Comparison of ENCODE assay signal across 28 mouse cellular contexts in the genomic region with DNA sequence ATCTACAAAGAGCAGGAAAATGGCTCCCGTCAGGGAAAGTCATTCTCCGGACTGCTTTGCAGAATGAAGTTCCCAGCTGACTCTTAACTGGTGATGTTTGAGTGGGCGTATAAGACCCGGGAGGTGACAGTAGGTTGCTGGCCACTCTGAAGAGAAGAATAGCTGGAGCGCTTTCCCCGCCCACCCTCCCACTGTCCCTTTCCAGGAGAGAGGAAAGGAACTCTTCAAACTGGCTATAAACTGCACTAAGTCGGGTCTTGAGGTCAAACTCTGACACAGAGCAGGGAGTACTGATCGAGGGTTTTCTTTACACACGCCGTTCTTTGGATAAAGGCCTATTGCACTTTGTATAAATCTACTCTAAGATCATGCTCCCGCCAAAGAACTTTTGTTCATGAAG.
"Had no signal": no experiment of that assay in that cellular context is flagged by ENCODE, and none has a peak within 500 bp of the region (broad histone marks: within the 10 kb centered on the region; RNA-seq: fewer than 3 reads in every experiment).

No protein-coding gene starts in this region.

- H3K27me3 ChIP-seq: embryonic facial prominence, embryonic 12.5 days; embryonic facial prominence, embryonic 13.5 days; embryonic facial prominence, embryonic 15.5 days; forebrain, embryonic 12.5 days; forebrain, embryonic 13.5 days; forebrain, embryonic 15.5 days had no signal

- H3K4me2 ChIP-seq: embryonic facial prominence, embryonic 12.5 days; embryonic facial prominence, embryonic 13.5 days; embryonic facial prominence, embryonic 15.5 days; forebrain, embryonic 12.5 days; forebrain, embryonic 13.5 days; forebrain, embryonic 15.5 days had no signal

- H3K9ac ChIP-seq: embryonic facial prominence, embryonic 12.5 days; embryonic facial prominence, embryonic 13.5 days; embryonic facial prominence, embryonic 15.5 days; forebrain, embryonic 12.5 days; forebrain, embryonic 13.5 days; forebrain, embryonic 15.5 days; forebrain, postnatal 0 days had no signal

- H3K4me1 ChIP-seq: embryonic facial prominence, embryonic 10.5 days; embryonic facial prominence, embryonic 12.5 days; embryonic facial prominence, embryonic 13.5 days; embryonic facial prominence, embryonic 15.5 days; forebrain, embryonic 10.5 days; forebrain, embryonic 12.5 days; forebrain, embryonic 13.5 days; forebrain, embryonic 15.5 days had no signal

- H3K9me3 ChIP-seq: embryonic facial prominence, embryonic 10.5 days; embryonic facial prominence, embryonic 12.5 days; embryonic facial prominence, embryonic 13.5 days; embryonic facial prominence, embryonic 15.5 days; forebrain, embryonic 10.5 days; forebrain, embryonic 12.5 days; forebrain, embryonic 13.5 days; forebrain, embryonic 15.5 days had no signal

- DNase-seq: cerebellum, adult 18-20 months; cerebellum, adult 2 months; cerebellum, adult 8-10 months; cerebellum, adult 9-10 months; cerebellum, adult 9-11 months; cerebellum, postnatal 10 days; cerebellum, postnatal 14 days; cerebellum, postnatal 25 days; cerebellum, postnatal 36 days; embryo, embryonic 11 days; forebrain, postnatal 0 days; gastrocnemius, adult 2 months; gastrocnemius, postnatal 10 days; gastrocnemius, postnatal 14 days; gastrocnemius, postnatal 25 days; gastrocnemius, postnatal 36 days; heart, adult 11 months had no signal

- H3K4me3 ChIP-seq: embryonic facial prominence, embryonic 10.5 days; embryonic facial prominence, embryonic 12.5 days; embryonic facial prominence, embryonic 13.5 days; embryonic facial prominence, embryonic 15.5 days; erythroblast, embryonic 14.5 days; forebrain, embryonic 10.5 days; forebrain, embryonic 12.5 days; forebrain, embryonic 13.5 days; forebrain, embryonic 15.5 days; gastrocnemius, adult 2 months had no signal

- H3K36me3 ChIP-seq: embryonic facial prominence, embryonic 10.5 days; embryonic facial prominence, embryonic 12.5 days; embryonic facial prominence, embryonic 13.5 days; embryonic facial prominence, embryonic 15.5 days; forebrain, embryonic 10.5 days; forebrain, embryonic 12.5 days; forebrain, embryonic 15.5 days had no signal

- ATAC-seq: forebrain, embryonic 13.5 days; forebrain, embryonic 14.5 days; forebrain, embryonic 15.5 days; forebrain, embryonic 16.5 days; forebrain, postnatal 0 days had no signal

- H3K27ac ChIP-seq: embryonic facial prominence, embryonic 10.5 days; embryonic facial prominence, embryonic 12.5 days; embryonic facial prominence, embryonic 13.5 days; embryonic facial prominence, embryonic 15.5 days; forebrain, embryonic 10.5 days; forebrain, embryonic 12.5 days; forebrain, embryonic 13.5 days; forebrain, embryonic 15.5 days; gastrocnemius, adult 2 months had no signal
